Mouse (Mus musculus): ENCODE data around the gene Surf4.

GRCm38 (mm10) chr2:26895898-26896297 is 37.8 kb downstream of the Surf4 start:
- TF ChIP-seq POLR2A (IDR thresholded peaks at IDR 0.05; ENCODE audit: borderline replicate concordance, control insufficient read depth, low read depth, low read length) = no peak
- TF ChIP-seq CTCF (IDR thresholded peaks at IDR 0.05; ENCODE audit: control insufficient read depth, insufficient read depth, low read length) = no peak

All from bone marrow, adult 2 months (tissue).